Mouse (Mus musculus) lung, postnatal 0 days (tissue): ENCODE measurements at regions not wholly inside any gene's neighbourhood (a gene's known extent, or its start where the extent isn't known, plus 50 kb on each side); places are given as distances from the start of the nearest gene placed in this dataset.

Experiments used
- CTCF ChIP-seq: IDR thresholded peaks from 2 replicates; pipeline ENCODE4 v1.5.1; 2016; ENCODE audit warnings: antibody characterized with exemption, mild to moderate bottlenecking
- EP300 ChIP-seq: IDR thresholded peaks from 2 replicates; pipeline ENCODE4 v1.6.1; 2016; ENCODE audit warnings: antibody characterized with exemption, mild to moderate bottlenecking, control low read depth

DNA sequence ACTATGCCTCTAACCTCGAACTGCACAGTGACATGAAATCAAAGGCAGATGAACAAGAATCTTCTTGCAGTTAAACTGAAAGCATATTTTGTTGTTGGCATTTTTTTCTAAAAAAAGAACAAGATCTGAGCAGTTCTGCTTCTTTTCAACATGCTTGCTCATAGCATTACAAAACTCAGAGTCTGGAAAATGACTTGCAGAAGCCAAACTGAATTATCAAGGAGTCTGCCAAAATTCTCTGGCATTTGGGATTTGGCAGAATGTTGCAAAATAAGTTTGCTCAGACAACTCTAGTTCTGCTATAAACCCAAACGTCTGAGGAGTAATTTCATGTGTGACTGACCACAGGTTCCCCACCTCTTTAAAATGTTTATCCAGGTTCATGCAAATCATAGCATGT, 907.3 kb upstream of the Gm37988 start:
- TF ChIP-seq CTCF (no peak), EP300 (no peak)
